Mouse (Mus musculus): Measurements from ENCODE around the gene Tspan11. TPM values are rescaled to one million over a fixed set of nuclear protein-coding genes. Genes with fewer than 3 reads are reported as not detected.

Tspan11 gene
- polyA plus RNA-seq, 1 experiment from 2014 or later = 0.21 TPM

DNA sequence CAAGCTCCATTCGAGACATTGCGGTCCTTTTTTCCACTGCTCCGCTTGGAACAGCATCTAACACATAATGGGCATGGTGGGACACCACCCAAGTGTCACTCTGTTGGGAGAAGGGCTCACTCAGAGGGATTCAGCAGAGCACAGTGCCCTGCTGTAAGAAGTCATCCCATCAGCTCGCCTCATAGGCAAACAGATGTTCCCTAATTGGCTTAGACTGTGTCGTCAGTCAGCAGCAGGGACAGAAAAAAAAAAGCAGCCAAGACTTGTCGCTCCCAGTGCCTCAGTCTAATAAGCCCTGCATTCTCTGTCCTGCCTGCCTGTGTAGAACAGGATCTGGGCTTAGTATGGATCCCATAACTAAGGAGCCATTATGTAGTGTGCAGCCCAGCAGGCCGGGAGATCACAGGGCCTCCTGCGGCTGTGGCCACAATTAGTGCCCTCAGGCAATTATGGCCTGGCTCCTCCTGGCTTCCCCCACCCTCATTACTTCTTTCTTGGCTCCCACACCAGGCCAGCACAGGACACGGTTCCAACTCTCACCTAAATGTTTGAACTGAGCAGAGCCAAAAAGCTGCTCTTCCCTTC lies 31.6 kb upstream of the Tspan11 start:
- Histone ChIP-seq H3K36me3 (replicated peaks) (no peaks in the 10 kb centered on the region), H3K4me2 (no peak overlapping the region), H3K9ac (no peak overlapping the region), H3K27ac (replicated peaks) (no peak overlapping the region), H3K4me1 (replicated peaks) (no peaks in the 10 kb centered on the region), H3K27me3 (no peaks in the 10 kb centered on the region), H3K4me3 (replicated peaks) (no peak overlapping the region), H3K9me3 (replicated peaks) (no peaks in the 10 kb centered on the region)
- WGBS (ENCODE audit: insufficient replicate concordance) = 59% methylated on average over 9 of the region's 9 CpGs
- no peak for ATAC-seq (ENCODE audit: insufficient read depth)

DNA sequence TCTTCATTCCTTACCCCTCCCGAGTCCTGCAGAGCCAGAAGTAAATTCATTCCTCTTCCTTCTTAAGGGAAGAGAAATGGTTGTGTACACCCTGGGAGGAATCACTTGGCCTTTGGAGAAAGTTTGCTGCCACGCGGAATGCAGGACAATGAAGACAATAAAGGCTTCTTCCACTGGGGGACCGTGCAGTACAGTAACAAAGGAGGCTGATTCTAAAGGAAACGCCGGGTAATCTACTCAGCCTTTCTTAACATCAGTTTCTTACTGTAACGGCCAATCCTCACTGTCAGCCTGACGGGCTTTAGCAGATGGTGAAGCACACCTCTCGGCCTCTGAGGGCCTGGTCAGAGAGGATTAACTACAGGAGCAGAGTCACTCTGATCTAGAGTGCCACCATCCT lies 25.4 kb upstream of the Tspan11 start:
- ATAC-seq (ENCODE audit: insufficient read depth) = no peak
- WGBS (ENCODE audit: insufficient replicate concordance) = 66% methylated on average over 9 of the region's 9 CpGs
- Histone ChIP-seq H3K4me1 (replicated peaks) (no peaks in the 10 kb centered on the region), H3K9ac (no peak overlapping the region), H3K36me3 (replicated peaks) (no peaks in the 10 kb centered on the region), H3K4me2 (no peak overlapping the region), H3K9me3 (replicated peaks) (no peaks in the 10 kb centered on the region), H3K4me3 (replicated peaks) (no peak overlapping the region), H3K27ac (replicated peaks) (no peak overlapping the region), H3K27me3 (no peaks in the 10 kb centered on the region)

DNA sequence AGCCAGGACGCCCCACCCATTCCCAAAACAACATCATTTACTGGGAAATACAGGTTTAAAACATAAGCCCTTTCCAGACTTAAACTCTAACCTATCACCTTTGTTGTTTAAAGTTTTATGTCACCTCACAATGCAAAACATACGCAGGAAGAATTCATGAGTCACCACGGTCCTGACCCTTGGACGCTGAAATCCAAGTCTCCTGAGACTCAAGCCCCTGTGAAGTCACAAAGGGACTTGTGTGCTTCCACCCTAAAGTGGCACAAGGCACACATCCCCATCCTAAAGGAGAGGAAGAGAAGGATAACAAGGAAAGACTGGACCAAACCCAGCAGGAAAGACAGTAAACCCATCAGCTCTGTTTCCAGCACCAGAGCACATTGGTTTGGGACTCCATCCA lies 22.0 kb upstream of the Tspan11 start:
- no peaks in the 10 kb centered on the region for H3K36me3 ChIP-seq (replicated peaks)
- H3K27ac ChIP-seq (replicated peaks) = no peak overlapping the region
- ATAC-seq (ENCODE audit: insufficient read depth) = no peak
- no peaks in the 10 kb centered on the region for H3K9me3 ChIP-seq (replicated peaks)
- H3K4me2 ChIP-seq = no peak overlapping the region
- H3K9ac ChIP-seq = no peak overlapping the region
- no peaks in the 10 kb centered on the region for H3K4me1 ChIP-seq (replicated peaks)
- WGBS (ENCODE audit: insufficient replicate concordance) = 57% methylated on average over 4 of the region's 4 CpGs
- H3K27me3 ChIP-seq = no peaks in the 10 kb centered on the region
- no peak overlapping the region for H3K4me3 ChIP-seq (replicated peaks)

DNA sequence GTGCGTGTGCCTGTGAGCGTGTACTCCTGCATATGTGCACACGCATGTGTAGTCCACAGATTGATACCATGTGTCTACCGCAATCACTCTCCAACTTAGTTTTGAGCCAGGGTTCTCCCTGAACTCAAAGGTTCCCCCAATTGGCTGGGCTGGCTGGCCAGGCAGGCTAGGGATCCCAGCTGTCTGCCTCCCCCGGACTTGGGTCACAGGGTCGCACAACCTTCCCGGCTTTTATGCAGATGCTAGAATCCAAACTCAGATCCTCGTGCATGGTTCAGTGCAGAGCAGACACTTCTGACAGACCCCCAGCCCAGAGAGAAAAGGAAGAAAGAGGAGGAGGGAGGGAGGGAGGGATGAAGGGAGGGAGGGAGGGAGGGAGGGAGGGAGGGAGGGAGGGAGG lies 18.8 kb upstream of the Tspan11 start:
- Histone ChIP-seq H3K36me3 (replicated peaks) (no peaks in the 10 kb centered on the region), H3K4me3 (replicated peaks) (no peak overlapping the region), H3K27me3 (no peaks in the 10 kb centered on the region), H3K4me1 (replicated peaks) (no peaks in the 10 kb centered on the region), H3K9me3 (replicated peaks) (no peaks in the 10 kb centered on the region), H3K4me2 (no peak overlapping the region), H3K9ac (no peak overlapping the region), H3K27ac (replicated peaks) (no peak overlapping the region)
- ATAC-seq (ENCODE audit: insufficient read depth) = no peak
- 63% methylated on average over 8 of the region's 8 CpGs for WGBS (ENCODE audit: insufficient replicate concordance)

DNA sequence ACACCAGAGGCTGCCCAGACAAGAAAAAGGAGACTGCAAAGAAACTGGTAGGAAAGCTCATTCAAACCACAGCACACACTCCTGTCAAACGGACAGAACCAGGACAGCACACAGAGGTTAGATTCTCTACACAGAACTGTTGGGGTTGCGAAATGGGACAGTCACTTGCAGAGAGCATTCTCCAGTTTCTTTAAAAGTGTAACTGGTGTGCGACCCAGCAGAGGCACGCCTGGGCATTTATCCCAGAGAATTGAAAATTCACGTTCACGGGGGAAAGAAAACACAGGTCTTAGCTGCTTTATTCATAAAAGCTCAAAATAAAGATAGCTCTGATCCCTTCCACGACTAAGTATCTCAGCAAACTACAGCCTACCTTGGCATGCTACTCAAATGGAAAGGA lies 18.3 kb upstream of the Tspan11 start:
- 58% methylated on average over 7 of the region's 7 CpGs for WGBS (ENCODE audit: insufficient replicate concordance)
- H3K27me3 ChIP-seq = no peaks in the 10 kb centered on the region
- no peaks in the 10 kb centered on the region for H3K4me1 ChIP-seq (replicated peaks)

DNA sequence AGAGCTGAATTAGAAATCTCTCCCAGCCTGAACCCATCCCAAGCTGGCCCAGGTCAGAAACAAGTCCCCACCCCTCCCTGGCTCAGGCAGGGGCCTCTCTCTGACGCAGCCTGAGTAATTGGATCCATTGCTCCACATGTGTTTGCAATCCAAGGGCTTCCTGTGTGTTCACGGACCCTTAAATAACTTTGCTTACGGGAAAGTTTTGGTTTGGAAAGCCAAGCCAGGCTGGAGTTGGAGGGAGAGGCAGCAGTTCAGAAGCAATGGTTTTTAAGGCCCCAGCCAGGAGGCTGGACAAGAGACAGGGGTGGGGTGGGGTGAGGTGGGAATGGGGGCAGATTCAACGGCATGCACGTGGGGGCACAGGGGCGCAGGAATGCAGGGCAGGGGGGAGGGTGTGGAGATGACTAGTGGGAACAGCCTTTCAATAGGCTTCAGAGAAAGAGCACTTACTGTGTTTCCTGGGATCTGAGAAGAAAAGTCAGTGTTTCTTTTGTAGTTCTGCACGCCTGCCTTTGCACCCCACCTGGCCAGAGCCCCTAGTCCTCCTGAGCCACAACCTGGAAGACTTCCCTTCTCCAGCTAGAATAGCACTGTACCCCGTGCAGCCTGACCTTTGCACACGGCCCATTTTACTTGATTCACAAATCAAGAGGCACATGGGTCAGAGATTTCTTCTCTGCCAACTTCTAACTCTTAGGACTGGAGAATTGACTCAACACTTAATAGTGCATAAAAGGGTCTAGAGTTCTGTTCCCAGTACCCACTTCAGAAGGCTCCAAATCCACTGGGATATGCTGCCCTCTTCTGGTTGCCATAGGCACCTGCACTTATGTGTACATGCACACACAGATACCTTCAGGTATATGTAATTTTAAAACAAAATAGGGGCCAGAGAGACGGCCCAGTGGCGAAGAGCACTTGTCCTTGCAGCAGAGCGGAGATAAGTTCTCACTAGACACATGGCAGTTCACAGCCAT lies 16.8 kb upstream of the Tspan11 start:
- no peak overlapping the region for H3K27ac ChIP-seq (replicated peaks)
- no peaks in the 10 kb centered on the region for H3K36me3 ChIP-seq (replicated peaks)
- H3K27me3 ChIP-seq = no peaks in the 10 kb centered on the region
- no peaks in the 10 kb centered on the region for H3K9me3 ChIP-seq (replicated peaks)
- no peak overlapping the region for H3K4me2 ChIP-seq
- ATAC-seq (ENCODE audit: insufficient read depth) = no peak
- no peak overlapping the region for H3K4me3 ChIP-seq (replicated peaks)
- H3K4me1 ChIP-seq (replicated peaks) = no peaks in the 10 kb centered on the region
- WGBS (ENCODE audit: insufficient replicate concordance) = 66% methylated on average over 12 of the region's 12 CpGs
- no peak overlapping the region for H3K9ac ChIP-seq

More for the DNA sequence above, 18.3 kb upstream of the Tspan11 start:
- Histone ChIP-seq H3K9ac (no peak overlapping the region), H3K4me3 (replicated peaks) (no peak overlapping the region), H3K4me2 (no peak overlapping the region), H3K27ac (replicated peaks) (no peak overlapping the region), H3K9me3 (replicated peaks) (no peaks in the 10 kb centered on the region), H3K36me3 (replicated peaks) (no peaks in the 10 kb centered on the region)
- no peak for ATAC-seq (ENCODE audit: insufficient read depth)

DNA sequence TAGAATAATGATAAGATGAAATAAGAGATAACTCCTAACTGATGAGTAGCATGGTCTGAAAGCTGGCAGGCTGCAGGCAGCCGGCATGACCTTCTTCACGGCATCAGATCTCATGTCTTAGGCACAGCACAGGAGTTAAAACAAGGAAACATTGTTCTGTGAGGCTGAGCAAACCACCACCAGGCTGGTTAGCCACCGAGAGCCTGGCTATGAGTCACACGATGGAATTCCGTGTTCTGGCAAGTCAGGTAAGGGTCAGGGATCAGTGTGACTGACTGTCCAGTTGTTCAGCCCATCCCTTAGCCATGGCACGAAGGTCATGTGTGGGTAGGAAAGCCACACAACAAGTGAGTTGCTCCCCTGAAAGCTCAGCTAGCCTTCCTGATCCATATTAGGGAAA lies 16.0 kb upstream of the Tspan11 start:
- H3K9me3 ChIP-seq (replicated peaks) = no peaks in the 10 kb centered on the region
- H3K9ac ChIP-seq = no peak overlapping the region
- ATAC-seq (ENCODE audit: insufficient read depth) = no peak
- H3K27ac ChIP-seq (replicated peaks) = no peak overlapping the region
- WGBS (ENCODE audit: insufficient replicate concordance) = 72% methylated on average over 6 of the region's 6 CpGs
- H3K27me3 ChIP-seq = no peaks in the 10 kb centered on the region
- H3K36me3 ChIP-seq (replicated peaks) = no peaks in the 10 kb centered on the region
- no peaks in the 10 kb centered on the region for H3K4me1 ChIP-seq (replicated peaks)
- no peak overlapping the region for H3K4me2 ChIP-seq
- no peak overlapping the region for H3K4me3 ChIP-seq (replicated peaks)

DNA sequence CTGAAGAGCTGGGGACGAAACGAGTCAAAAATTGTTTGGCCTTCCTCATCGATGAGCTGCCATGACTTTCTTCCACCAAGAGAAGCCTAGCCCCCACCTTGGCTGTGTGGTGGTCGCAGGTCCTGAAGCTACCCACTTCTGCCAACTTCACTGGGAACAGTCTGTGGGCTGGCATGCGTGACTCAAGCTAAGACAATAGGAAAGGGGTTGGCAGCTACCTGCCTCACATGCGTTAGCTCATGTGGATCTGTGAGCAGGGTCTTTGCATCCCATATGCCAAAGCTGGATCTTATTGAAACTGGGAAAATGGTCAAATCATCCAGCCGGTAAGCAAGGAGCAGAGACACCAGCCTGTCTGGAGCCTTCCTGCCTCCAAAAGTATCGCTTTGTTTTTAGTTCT lies 14.8 kb upstream of the Tspan11 start:
- no peak overlapping the region for H3K9ac ChIP-seq
- H3K27ac ChIP-seq (replicated peaks) = no peak overlapping the region
- no peak overlapping the region for H3K4me3 ChIP-seq (replicated peaks)
- no peaks in the 10 kb centered on the region for H3K9me3 ChIP-seq (replicated peaks)
- WGBS (ENCODE audit: insufficient replicate concordance) = 72% methylated on average over 8 of the region's 8 CpGs
- H3K4me2 ChIP-seq = no peak overlapping the region
- no peaks in the 10 kb centered on the region for H3K27me3 ChIP-seq
- no peak for ATAC-seq (ENCODE audit: insufficient read depth)
- H3K4me1 ChIP-seq (replicated peaks) = no peaks in the 10 kb centered on the region
- H3K36me3 ChIP-seq (replicated peaks) = no peaks in the 10 kb centered on the region

DNA sequence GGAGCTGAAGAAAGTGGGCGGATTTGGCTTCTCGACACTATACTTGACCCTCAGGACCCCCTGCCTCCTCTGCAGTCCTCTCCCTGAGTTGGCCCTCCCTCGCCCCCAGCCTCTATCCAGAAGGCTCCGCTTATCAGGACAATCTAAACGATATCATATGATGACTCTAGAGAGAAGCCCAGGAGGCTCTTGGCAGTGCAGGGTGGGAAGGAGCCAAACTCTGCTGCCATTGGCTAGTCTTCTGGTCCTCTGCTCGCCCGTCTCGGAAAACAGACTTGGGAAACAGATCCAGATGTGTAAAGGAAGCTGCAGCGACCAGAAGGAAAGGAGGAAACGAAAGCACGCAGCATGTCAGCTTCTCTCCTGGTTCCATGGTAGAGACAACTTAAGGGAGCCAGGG lies 11.5 kb upstream of the Tspan11 start:
- Histone ChIP-seq H3K27me3 (no peaks in the 10 kb centered on the region), H3K4me1 (replicated peaks) (no peaks in the 10 kb centered on the region), H3K9me3 (replicated peaks) (no peaks in the 10 kb centered on the region), H3K27ac (replicated peaks) (no peak overlapping the region), H3K36me3 (replicated peaks) (no peaks in the 10 kb centered on the region), H3K9ac (no peak overlapping the region), H3K4me3 (replicated peaks) (no peak overlapping the region), H3K4me2 (no peak overlapping the region)
- 58% methylated on average over 11 of the region's 11 CpGs for WGBS (ENCODE audit: insufficient replicate concordance)
- ATAC-seq (ENCODE audit: insufficient read depth) = no peak

DNA sequence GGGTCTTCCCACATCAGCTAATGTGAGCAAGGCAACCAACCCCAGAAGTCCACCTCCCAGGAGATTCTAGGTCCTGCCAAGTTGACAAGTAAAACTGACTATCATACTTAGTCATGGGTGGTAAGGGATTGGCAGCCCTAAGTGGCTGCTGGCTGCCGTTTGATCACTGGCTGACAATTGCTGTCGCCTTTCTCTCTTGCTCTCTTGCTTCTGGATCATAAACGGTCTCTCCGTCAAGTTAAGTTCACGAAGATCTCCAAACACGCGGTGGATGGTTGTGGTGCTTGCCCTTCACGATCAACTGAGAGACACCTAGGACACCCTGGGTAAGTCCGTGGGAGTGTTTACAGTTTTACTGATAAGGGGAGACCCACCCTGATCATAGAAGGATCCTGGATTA lies 11.0 kb upstream of the Tspan11 start:
- ATAC-seq (ENCODE audit: insufficient read depth) = no peak
- 77% methylated on average over 9 of the region's 9 CpGs for WGBS (ENCODE audit: insufficient replicate concordance)

DNA sequence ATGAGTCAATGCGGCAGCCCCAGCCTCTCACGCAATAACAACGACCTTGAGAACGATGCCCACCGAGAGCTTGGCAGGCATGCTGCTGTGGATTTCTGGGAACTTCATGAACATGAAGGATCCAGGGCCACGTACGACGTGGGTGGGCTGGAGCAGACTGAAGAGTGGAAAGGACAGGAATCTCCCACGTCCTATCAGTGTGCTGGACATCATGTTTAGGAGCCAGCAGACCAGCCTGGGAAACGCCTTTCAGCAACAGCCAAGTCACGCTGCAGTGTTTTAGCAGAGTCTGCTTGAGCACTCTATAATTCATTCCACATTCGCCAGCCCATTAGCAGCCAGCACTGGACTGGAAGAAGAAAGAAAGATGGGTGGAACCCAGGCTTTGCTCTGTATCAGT lies 10.4 kb upstream of the Tspan11 start:
- Histone ChIP-seq H3K4me1 (replicated peaks) (no peaks in the 10 kb centered on the region), H3K36me3 (replicated peaks) (no peaks in the 10 kb centered on the region), H3K4me2 (no peak overlapping the region), H3K27ac (replicated peaks) (no peak overlapping the region), H3K4me3 (replicated peaks) (no peak overlapping the region), H3K9ac (no peak overlapping the region), H3K9me3 (replicated peaks) (no peaks in the 10 kb centered on the region), H3K27me3 (no peaks in the 10 kb centered on the region)
- WGBS (ENCODE audit: insufficient replicate concordance) = 76% methylated on average over 12 of the region's 12 CpGs
- no peak for ATAC-seq (ENCODE audit: insufficient read depth)

More for the DNA sequence above, 11.0 kb upstream of the Tspan11 start:
- no peaks in the 10 kb centered on the region for H3K9me3 ChIP-seq (replicated peaks)
- H3K27me3 ChIP-seq = no peaks in the 10 kb centered on the region
- H3K4me3 ChIP-seq (replicated peaks) = no peak overlapping the region
- H3K9ac ChIP-seq = no peak overlapping the region
- H3K4me2 ChIP-seq = no peak overlapping the region
- no peaks in the 10 kb centered on the region for H3K4me1 ChIP-seq (replicated peaks)
- no peaks in the 10 kb centered on the region for H3K36me3 ChIP-seq (replicated peaks)
- no peak overlapping the region for H3K27ac ChIP-seq (replicated peaks)
